Mouse (Mus musculus) liver, embryonic 18 days (tissue): ENCODE results near the gene Rras2. TPM values are rescaled to one million over a fixed set of nuclear protein-coding genes. Genes with fewer than 3 reads are reported as not detected.

Experiments used
- polyA plus RNA-seq: library from polyadenylated mRNA; depleted of rRNA; stranded (reverse); fragments of >200 nt; gene quantifications from 2 replicates; pipeline ENCODE4 v1.2.3, GENCODE M21; 2012; rRNA removed

Rras2 gene
- 8.6 and 9.0 TPM in 2 replicates for polyA plus RNA-seq

GRCm38 (mm10) chr7:114117444-114117905 is at the start of gene Rras2:
TSS of gene Rras2 (minus strand) at chr7:114117781.

Other genes with a start within 250 kb of the Rras2 start
- gene Copb1, start 136.9 kb upstream of the Rras2 start, polyA plus RNA-seq, result 38.0 and 39.2 TPM in 2 replicates
- 103 and 121 TPM in 2 replicates for gene Psma1, start 158.3 kb upstream of the Rras2 start, polyA plus RNA-seq